Mouse (Mus musculus) fibroblast of lung, adult 2 months (primary cell): ENCODE data around the gene Zdhhc16.

Experiments used
- DNase-seq: peaks from one replicate; pipeline ENCODE4 v3.0.0-alpha.2; 2011; ENCODE audit warnings: low read depth

The Zdhhc16 gene

DNA sequence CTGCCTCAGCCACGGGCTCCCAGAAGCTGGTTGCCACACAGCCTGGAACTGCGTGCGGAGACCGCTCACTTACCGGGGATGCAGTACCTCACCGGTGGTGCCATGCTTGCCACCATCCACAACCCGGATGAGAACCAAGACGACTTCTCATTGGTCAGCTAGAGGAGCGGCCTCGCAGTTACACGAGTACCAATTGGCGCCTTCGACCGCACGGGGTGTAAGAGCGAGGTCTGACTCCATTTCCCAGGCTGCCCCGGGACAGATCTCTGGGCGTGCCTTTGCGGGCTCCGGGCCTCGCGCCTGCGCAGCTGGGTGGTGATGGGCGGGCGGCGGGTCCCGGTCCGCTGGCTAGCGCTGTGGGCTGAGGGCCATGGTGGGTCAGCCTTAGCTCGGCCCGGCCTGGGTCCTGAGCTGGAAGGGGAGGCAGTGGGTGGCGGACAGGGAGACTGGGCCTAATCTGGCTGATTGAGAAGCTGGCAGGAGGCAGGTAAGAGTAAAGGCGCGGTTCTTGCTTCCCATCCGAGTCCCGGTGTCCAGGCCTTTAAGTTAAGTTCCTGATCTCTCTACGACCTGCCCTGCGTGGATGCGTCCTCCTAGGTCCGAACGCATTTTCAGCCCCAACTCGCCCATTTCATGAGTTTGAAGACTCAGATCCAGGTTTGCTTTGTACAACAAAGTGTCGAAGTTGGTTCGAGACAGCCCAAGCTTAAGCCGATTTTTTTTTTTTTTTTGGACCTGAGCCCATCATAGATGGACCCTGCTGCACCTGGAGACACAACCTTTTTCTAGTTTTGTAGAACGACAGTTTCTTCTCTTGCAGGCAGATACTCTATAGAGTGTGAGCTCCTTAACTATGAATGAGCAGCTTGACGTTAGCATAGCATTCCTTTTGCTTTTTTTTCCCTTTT, at the start of gene Zdhhc16, which contains the start of gene Exosc1:
TSS of gene Zdhhc16 (plus strand) at position 302 of the 908 bp plus-strand sequence.
TSS of gene Exosc1 (minus strand) at position 245 of the 908 bp plus-strand sequence.
- DNase-seq: peak; percentile 99

DNA sequence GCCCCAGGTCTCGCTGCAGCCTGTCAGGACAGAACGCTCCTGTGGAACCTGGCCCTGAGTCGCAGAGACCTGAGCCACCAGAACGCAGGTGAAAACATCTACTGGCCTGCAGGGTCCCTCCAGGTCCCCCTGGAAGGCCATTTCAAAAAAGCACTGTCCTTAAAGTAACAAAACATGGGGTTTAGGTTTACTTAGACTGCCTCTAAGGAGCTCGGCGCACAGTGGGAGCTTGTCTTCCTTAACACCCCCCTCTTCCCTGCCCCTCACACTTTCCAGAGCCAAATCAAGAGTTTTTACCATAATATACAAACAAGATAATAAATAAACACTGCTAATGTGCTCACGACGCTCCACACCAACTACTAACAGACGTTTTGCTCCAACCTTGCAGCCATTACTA, 49.4 kb upstream of the Zdhhc16 start:
- DNase-seq: no peak

DNA sequence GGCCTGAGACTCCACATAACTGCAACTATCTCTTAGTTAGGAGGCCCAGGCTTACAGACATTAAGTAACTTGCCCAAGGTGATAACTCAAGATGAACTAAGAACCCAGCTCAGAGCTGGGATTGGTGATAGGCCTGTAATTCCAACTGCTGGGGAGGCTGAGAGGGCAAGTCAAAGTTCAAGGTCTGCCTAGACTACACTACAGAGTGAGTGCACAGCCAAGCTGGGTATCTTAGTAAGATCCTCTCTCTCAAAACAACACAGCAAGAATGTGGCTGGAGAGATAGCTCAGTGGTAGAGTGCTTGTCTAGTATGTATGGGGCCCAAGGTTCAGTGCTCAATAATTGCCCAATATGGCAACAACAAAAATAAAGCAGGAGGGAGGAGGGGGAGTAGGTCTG, 45.1 kb upstream of the Zdhhc16 start:
- DNase-seq: no peak

DNA sequence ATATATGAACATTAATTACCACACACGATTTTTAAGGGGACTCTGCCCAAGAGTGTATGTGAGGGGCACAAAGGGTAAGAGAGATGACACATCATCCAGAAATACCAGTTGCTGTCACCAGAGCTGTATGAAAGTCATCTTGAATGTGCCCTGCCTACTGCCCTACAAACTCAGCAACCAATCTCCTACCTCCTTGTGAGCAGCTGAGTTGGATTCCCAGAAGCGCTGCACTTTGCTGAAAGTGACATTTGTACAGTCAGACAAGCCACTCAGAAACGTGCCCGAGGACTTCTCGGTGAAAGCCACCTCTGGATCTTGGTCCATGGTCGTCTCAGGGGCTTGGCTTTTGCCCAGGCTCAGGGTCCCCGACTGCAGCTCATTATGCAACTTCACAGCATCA, 38.3 kb upstream of the Zdhhc16 start:
- DNase-seq: no peak

DNA sequence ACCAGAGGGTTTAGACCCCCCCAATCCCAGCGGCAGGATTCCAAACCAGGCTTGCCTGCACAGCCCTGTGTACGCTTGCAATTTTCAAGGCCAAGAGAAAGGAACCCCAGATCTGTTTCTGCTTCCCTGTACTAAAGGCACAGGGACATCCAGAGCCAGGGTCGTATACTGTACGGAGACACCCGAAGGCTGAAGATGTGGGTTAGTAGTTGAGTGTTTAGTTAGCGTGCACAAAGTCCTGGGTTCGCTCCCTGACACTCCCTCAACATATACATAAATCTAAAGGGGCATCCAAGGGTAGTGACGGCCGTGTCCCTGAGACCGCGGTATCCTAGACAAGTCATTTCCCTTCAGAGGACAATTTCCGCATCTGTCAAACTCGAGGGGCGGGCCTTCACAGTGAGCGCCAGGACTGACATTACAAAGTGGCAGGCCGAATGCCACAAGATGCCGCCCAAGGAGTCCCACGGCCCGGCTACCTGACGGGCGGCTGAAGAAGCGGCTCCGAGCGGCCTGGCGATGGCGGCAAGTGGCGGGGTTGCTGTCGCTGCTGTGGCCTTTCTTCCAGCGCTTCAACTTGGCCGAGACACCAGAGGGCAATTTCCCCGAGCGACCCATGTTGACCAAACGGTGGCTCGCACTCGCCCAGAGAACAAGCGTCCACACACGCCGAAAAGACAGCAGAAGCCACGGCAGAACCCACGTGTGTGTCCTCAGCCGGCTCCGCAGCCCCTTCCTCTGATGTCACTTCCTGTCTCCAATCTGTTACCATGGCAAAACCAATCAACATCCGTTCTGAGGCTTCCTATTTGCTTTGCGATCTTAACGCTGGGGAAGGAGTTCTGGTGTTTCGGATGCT, 37.6 kb upstream of the Zdhhc16 start, which contains the start of gene Rrp12:
TSS of gene Rrp12 (minus strand) at position 714 of the 859 bp plus-strand sequence.
- peak; percentile 75 for DNase-seq

DNA sequence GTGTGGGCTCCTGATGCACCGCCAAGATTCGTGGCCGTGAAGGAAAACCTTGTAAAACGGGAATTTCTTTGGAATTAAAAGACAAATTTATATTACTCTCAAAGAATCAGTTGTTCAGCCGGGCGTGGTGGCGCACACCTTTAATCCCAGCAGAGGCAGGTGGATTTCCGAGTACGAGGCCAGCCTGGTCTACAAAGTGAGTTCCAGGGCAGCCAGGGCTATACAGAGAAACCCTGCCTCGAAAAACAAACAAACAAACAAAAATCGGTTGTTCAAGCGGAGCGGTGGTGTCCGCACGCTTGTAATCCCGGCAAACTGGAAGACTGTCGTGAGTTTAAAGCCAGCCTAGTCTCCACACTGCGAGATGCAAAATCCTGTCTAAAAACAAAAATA, 37.0 kb upstream of the Zdhhc16 start:
- DNase-seq: no peak

DNA sequence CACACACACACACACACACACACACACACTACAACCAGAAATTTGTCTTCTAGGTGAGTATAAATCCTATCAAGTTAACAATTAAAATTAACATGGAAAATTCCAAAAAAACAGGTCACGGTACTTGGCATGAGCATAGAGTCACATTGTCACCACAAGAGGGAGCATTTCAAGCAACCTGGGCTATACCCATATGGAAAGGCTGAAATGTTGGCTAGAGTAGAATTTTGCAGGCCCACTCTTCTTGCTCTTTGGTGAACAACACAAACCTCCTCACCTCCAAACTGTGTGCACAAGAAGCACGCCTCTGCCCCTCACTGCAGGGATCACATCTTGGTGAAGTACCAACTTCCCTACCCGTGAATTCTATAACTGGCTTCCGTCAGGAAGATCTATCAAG, 34.4 kb upstream of the Zdhhc16 start:
- DNase-seq: no peak

DNA sequence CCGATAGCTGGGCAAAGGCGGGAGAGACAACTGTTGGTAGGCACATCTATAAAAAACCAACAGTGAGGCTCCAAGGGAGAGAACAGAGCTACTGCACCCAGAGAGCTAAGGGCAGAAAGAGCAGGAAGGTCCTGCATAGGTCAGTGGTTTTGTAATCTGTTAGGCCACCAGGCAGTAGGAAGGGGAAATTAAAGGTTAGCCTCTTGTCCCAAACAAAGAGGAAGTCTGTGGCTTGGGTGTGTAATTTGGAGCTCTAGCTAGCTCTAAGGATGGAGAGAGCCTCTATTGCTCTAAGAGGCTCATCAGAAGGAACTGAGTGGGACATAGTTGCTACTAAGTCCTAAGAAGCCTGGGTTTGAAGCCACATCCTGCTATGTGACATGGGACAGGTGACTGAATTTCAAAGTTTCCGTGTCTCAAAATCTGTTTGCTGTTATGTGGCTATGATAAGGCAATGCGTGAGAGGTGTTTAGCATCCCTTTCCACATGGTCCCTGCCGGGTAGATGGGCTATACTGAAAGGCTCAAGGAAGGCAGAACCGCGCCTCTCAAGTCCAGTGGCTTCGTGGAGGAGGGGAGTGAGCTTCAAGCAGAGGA, 32.7 kb upstream of the Zdhhc16 start:
- DNase-seq: no peak

DNA sequence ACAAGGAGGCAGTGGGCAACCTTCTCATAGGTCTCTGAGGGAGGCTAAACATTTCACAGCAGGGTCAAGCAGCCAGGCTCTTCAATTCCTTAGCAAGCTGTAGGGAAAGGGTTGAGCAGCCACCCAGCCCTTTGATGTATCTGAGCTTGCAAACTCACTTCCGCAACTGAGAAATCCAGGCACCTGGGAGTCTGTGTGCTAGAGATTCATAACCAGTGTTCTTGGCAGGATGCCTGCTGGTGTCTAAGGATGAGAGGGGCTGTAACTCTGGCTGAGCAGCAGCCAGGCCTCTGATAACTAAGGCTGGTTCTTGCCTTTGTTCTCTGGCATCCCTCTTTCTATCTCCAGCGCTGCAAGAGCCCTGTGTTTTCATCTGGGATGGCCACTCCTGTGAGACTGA, 31.6 kb upstream of the Zdhhc16 start:
- no peak for DNase-seq

DNA sequence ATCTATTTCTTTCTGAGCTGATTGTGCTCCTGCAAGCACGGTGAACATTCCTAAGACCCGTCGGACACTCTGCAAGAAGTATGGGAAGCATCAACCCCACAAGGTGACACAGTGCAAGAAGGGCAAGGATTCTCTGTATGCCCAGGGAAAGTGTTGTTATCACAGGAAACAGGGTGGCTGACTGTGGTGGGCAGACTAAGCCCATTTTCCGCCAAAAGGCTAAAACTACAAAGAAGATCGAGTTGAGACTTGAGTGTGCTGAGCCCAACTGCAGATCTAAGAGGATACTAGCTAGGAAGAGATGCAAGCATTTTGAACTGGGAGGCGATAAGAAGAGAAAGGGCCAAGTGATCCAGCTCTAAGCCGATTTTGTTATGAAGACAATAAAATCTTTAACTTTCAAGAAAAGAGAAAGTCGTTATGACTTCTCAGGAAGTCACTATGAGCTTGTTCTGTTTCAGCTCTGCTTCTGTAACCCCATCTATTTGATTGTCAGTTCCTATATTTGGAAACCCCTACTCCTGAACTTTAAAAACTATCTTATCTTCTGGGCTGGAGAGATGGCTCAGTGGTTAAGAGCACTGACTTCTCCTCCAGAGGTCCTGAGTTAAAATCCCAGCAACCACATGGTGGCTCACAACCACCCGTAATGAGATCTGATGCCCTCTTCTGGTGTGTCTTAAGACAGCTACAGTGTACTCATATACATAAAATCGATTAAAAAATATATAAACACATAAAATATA, 30.3 kb upstream of the Zdhhc16 start:
- DNase-seq: no peak

DNA sequence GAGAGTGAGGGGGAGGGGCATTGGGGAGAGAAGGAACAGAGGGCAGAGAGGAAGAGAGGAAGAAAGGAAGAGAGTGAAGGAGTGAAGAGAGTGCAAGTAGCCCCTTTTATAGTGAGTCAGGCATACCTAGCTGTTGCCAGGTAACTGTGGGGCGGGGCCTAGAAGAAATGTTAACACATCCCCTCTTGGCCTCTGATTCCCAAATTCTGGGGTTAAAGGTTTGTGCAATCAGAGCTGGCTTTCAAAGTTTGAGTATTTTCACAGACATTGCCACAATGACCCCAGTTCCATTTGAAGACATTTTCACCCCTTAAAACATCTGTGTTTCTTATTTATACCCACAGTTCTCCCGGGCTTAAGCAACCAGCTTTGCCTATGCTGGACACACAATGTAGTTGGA, 28.0 kb upstream of the Zdhhc16 start:
- DNase-seq: no peak

DNA sequence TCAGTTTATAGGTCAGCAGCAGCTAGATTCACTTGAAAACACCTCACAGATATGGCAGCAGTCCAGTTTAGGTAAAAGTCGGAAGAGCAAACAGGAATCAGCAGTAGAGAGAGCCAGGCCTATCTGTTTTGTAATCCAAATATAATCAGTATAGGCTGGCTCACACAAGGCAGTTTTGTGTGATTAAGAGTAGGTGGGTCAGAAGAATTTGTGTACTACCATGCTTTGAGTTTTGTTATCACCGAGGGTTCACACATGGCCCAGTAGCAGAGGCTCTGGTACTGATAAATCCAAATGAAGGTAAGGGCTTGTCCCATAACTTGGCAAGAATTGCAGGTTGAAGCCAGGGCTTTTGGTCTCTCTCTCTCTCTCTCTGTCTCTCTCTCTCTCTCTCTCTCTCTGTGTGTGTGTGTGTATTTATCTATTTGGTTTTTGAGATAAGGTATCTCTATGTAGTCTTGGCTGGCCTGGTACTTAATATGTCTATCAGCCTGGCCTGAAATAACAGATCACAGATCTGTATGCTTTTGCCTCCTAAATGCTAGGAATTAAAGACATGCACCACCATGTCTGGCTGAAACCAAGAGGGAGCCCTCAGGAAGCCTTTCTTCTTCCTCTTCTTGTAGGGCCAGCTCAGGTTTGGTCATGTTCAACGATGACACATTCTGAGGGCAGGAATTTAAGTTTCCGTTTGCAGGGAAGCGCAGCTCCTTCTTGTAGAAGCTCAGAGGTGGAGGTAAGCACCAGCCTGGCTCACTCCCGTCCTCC, 26.8 kb upstream of the Zdhhc16 start:
- no peak for DNase-seq

DNA sequence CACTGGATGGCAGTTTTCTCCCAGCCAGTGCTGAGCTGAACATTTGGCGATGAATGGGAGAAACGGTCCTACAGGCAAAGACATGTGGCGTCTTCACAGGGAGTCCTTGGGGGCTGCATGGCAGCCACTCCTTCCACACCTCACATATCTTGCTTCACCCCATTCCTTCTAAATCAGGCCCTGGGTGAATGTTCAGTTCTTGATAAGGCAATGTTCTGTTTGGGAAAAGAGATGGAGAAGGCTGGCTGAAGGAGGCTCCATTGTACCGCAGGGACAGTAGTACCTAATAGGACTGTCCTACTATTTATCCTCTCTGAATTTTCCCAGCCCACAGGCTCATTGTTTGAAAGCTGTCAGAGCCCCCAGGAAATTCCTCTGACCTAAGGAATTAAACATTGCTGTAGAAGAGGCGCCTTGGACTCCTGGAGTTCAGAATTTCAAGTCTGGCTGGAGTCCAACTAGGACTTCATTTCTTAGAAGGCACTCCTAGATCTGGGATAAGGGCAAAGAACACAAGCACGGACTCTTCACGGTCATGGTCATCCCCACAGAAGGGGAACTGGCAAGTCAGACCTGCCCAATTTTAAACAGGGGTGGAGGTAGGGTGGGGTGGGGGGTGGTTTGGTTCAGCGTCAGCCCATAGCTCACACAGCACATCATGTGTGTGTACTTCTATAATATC, 26.1 kb upstream of the Zdhhc16 start:
- DNase-seq: no peak

DNA sequence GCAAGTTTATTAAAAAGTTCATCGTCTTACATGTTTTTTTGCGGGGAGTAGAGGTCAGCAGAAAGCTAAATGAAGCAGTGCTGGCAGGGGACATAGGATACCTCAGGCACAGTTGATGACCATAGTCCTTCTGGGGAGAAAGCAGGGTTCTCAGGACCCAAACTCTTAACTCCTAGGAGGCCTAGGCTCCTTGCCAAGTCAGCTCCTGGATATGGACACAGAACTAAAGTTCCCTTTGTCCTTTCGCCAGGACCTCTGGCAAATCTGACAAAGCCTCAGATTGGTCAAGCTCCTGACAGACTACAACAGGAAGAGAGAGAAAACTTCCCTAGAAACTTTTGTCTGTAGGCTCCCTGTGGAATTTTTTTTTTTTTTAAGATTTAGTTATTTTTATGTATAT, 24.5 kb upstream of the Zdhhc16 start:
- DNase-seq: no peak

DNA sequence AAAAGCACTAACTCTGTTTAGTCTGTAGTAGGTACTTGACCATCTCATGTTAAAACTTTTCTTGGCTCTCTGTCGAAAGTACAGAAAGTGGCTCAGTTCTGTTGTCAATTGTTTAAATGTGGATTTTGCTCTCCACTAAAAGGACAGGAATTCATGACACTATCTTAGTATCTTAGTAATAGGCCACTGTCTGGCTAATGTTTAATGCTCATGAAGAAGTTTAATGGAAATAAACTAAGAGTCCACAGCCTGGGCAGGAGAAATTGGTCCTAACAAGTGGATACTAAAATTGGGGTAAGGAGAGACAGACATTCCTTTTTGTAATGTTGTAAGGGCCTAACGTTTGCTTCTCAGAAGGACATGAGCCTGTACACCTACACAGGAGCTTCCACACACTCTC, 22.9 kb upstream of the Zdhhc16 start:
- DNase-seq: no peak

DNA sequence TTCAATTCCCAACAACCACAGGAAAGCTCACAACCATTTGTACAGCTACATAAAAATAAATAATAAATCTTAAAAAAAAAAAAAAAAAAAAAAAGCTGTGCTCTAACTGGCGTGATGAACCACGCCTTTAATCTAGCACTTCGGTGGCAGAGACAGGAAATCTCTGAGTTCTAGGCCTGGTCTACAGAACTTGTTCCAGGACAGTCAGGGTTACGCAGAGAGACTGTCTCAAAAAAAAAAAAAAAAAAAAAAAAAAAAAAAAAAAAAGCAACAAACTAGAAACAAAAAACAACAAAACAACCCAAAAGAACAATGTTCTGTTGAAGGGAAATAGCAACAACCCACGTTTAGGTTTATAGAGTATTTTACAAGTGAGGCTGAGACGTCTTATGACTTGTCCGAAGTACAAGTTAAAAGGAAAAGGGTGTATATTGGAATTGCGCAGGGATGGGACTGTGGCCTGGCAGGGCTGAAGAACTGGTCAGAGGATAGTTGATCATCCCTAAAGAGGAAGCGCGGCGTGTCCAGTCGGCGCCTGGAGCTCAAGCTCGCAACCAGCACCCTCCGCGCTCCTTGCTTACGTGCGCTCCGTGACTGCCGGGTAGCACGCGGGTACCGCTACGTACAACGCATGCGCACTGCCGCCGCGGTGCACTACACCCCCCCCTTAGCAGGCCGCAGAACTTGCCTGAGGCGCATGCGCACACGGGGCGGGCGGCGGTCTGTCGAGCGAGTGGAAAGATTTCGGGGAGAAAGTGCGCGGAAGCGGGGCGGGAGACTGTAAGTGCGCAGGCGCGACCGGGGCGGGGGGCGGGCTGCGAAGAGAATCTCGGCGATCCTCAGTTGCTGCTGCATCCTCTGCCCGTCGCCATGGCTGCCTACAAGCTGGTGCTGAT, 21.9 kb upstream of the Zdhhc16 start, which contains the start of gene Pgam1:
TSS of gene Pgam1 (plus strand) at position 746 of the 896 bp plus-strand sequence.
- DNase-seq: peak; percentile 97

DNA sequence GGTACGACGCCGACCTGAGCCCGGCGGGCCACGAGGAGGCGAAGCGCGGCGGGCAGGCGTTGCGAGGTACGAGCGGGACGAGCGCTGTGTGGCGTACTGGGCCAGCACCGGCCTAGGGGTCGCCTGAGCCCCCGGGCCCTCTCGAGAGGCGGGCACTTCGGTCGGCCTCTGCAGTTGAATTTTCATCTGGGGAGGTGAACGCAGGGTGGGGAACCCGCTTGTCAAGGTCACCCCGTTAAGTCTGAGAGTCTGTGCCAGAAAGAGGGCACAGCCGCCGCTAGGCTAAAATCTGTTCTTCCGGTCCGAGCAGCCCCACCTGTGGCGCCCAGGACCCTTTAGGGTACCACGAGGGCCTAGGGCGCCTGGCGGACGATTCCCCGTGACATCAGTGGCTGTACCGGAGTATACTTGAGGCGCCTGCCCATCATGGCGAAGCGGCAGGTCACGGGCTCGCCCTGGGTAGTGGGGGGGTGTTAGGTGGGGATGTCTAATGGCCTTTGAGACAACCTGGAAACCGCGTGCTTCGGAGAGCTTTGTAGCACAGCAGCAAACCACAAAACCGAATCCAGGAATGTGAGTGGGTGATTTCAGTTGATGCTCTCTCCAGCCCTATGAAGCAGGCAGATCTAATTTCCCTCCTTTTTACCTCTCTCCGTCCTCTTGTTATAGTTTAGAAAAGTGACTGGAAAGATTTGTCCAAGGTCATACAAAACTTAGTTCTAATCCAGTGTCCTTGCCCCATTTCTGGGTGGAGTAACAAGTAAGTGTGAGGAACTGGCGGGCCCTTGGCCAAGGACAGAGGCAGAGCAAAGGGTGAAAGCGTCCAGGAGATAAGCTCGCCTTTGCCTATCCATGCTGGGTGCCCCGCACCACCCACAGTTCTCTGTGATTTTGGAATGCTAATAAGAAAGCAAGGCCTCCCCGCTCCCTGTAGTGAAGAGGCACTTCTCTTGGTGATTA, 20.9 kb upstream of the Zdhhc16 start:
- DNase-seq: no peak
